In genomic region chr10:24836366-24837038, GRCm38 (mm10) we compare ENCODE assay signal across 9 mouse cellular contexts. TPM values are rescaled to one million over a fixed set of nuclear protein-coding genes. Genes with fewer than 3 reads are reported as not detected.
DNase-seq lines count a peak whose midpoint lies in the region; ATAC-seq and TF ChIP-seq lines count a peak whose summit lies in the region.
"Had no signal": no experiment of that assay in that cellular context is flagged by ENCODE, and none has a peak within 500 bp of the region (broad histone marks: within the 10 kb centered on the region; RNA-seq: fewer than 3 reads in every experiment).

No protein-coding gene starts in this region.

- H3K4me3 ChIP-seq in kidney, postnatal 0 days (replicated peaks; ENCODE audit: low read depth, low read length), result no peak overlapping the region
- peak overlapping the region; percentile 27 for H3K4me3 ChIP-seq in forebrain, embryonic 13.5 days
- H3K4me3 ChIP-seq in limb, embryonic 11.5 days (ENCODE audit: low read depth, low read length), result no peak overlapping the region
- no peak overlapping the region for H3K4me3 ChIP-seq in small intestine, adult 2 months (ENCODE audit: low read depth, low read length)

- no peak for TF ChIP-seq CTCF in kidney, postnatal 0 days (IDR thresholded peaks at IDR 0.05; ENCODE audit: low read depth)
- no peak for TF ChIP-seq CTCF in small intestine, adult 2 months (IDR thresholded peaks at IDR 0.05; ENCODE audit: extremely low read depth, insufficient read length, insufficient replicate concordance, low read depth, low read length)

- WGBS in kidney, postnatal 0 days, result 56% methylated on average over 4 of the region's 4 CpGs
- 39% methylated on average over 4 of the region's 4 CpGs for WGBS in forebrain, embryonic 13.5 days
- WGBS in limb, embryonic 11.5 days, result 74% methylated on average over 4 of the region's 4 CpGs
- 51% methylated on average over 4 of the region's 4 CpGs for WGBS in small intestine, adult 2 months

- H3K36me3 ChIP-seq in kidney, postnatal 0 days (ENCODE audit: insufficient read depth, low read length), result no peaks in the 10 kb centered on the region
- H3K36me3 ChIP-seq in forebrain, embryonic 13.5 days (ENCODE audit: poor library complexity, severe bottlenecking), result no peaks in the 10 kb centered on the region
- no peaks in the 10 kb centered on the region for H3K36me3 ChIP-seq in limb, embryonic 11.5 days (ENCODE audit: control insufficient read depth, insufficient read depth, low read length)
- H3K36me3 ChIP-seq in small intestine, adult 2 months (ENCODE audit: control insufficient read depth, insufficient read depth, low read length), result peaks cover 2% of the 10 kb centered on the region; the same call in 1 of the 2 replicates

- peak overlapping the region; percentile 51 for H3K4me2 ChIP-seq in kidney, postnatal 0 days (ENCODE audit: low read length)
- H3K4me2 ChIP-seq in forebrain, embryonic 13.5 days, result peak overlapping the region; percentile 57
- peak overlapping the region; percentile 34; the same call in 1 of the 2 replicates for H3K4me2 ChIP-seq in limb, embryonic 11.5 days (ENCODE audit: low read depth, severe bottlenecking)

- no peak overlapping the region for H3K9ac ChIP-seq in kidney, postnatal 0 days (ENCODE audit: low read depth, low read length)
- H3K9ac ChIP-seq in forebrain, embryonic 13.5 days, result 0 out of 2 replicates have a peak overlapping the region, but pooled peaks have one; percentile 50
- no peak overlapping the region for H3K9ac ChIP-seq in limb, embryonic 11.5 days (ENCODE audit: low read length)

- ATAC-seq in kidney, postnatal 0 days (replicated peaks; ENCODE audit: low FRiP score, low read depth), result no peak
- ATAC-seq in forebrain, embryonic 13.5 days, result peak; percentile 60; the same call in 1 of the 2 replicates
- no peak for ATAC-seq in limb, embryonic 11.5 days (ENCODE audit: insufficient number of reproducible peaks, low FRiP score, low TSS enrichment, low read depth)

- no peaks in the 10 kb centered on the region for H3K9me3 ChIP-seq in kidney, postnatal 0 days (replicated peaks; ENCODE audit: low read length)
- no peaks in the 10 kb centered on the region for H3K9me3 ChIP-seq in forebrain, embryonic 13.5 days (replicated peaks)
- H3K9me3 ChIP-seq in limb, embryonic 11.5 days (ENCODE audit: control insufficient read depth, low read length), result no peaks in the 10 kb centered on the region

- peaks cover 9% of the 10 kb centered on the region; the same call in 1 of the 2 replicates for H3K4me1 ChIP-seq in kidney, postnatal 0 days (replicated peaks; ENCODE audit: insufficient read depth, low read length)
- peaks cover 22% of the 10 kb centered on the region for H3K4me1 ChIP-seq in forebrain, embryonic 13.5 days
- H3K4me1 ChIP-seq in limb, embryonic 11.5 days (ENCODE audit: control insufficient read depth, insufficient read depth, low read length), result peaks cover 7% of the 10 kb centered on the region
- H3K4me1 ChIP-seq in small intestine, adult 2 months (ENCODE audit: control insufficient read depth, insufficient read depth, insufficient read length, low read length), result peaks cover 2% of the 10 kb centered on the region; the same call in 1 of the 2 replicates

- no peak for DNase-seq in kidney, postnatal 0 days (ENCODE audit: low spot score)
- DNase-seq in kidney, adult 9 months, result no peak
- no peak for DNase-seq in limb, embryonic 11.5 days (ENCODE audit: low spot score)
- DNase-seq in layer of hippocampus, adult 11-12 months (ENCODE audit: low spot score), result no peak
- DNase-seq in yolk sac, embryonic 10.5 days (ENCODE audit: low spot score), result no peak
- DNase-seq in spleen, postnatal 4 days (ENCODE audit: low spot score in 2 of 2), result no peak
- DNase-seq: gastrocnemius, postnatal 10 days had no signal

- TF ChIP-seq POLR2A in small intestine, adult 2 months (IDR thresholded peaks at IDR 0.05; ENCODE audit: low read depth, low read length), result no peak

- no peak overlapping the region for H3K27ac ChIP-seq in kidney, postnatal 0 days
- H3K27ac ChIP-seq in forebrain, embryonic 13.5 days, result no peak overlapping the region; the same call in 1 of the 2 replicates
- peak overlapping the region; percentile 43; the same call in 1 of the 2 replicates for H3K27ac ChIP-seq in limb, embryonic 11.5 days (replicated peaks; ENCODE audit: low read depth, low read length)
- H3K27ac ChIP-seq in small intestine, adult 2 months (ENCODE audit: insufficient read depth, low read depth, low read length), result peak overlapping the region; percentile 37

- no peaks in the 10 kb centered on the region for H3K27me3 ChIP-seq in kidney, postnatal 0 days (ENCODE audit: insufficient read depth, low read length)
- no peaks in the 10 kb centered on the region; the same call in 1 of the 2 replicates for H3K27me3 ChIP-seq in forebrain, embryonic 13.5 days
- no peaks in the 10 kb centered on the region for H3K27me3 ChIP-seq in limb, embryonic 11.5 days (ENCODE audit: control insufficient read depth, insufficient read depth, low read length)
- H3K27me3 ChIP-seq in small intestine, adult 2 months (ENCODE audit: control insufficient read depth, insufficient read depth, low read length), result no peaks in the 10 kb centered on the region

RNA-seq across cellular contexts. Expression of gene Enpp3, which starts 6.1 kb away (rescaled TPM):
- polyA plus RNA-seq in kidney, postnatal 0 days (2015; fragmentation: Nextera tagmentation; extraction: Ambion mirVana), result 4.0 and 4.8 TPM in 2 replicates
- polyA plus RNA-seq in forebrain, embryonic 13.5 days (2015; fragmentation: Nextera tagmentation; extraction: Ambion mirVana), result 2.8 TPM in 2 replicates
- polyA plus RNA-seq in limb, embryonic 11.5 days (2014; fragmentation: Nextera tagmentation; extraction: Ambion mirVana), result 9.5 and 10.1 TPM in 2 replicates
- polyA plus RNA-seq in small intestine, adult 2 months (2012; rRNA removed), result 33.9 and 64.3 TPM in 2 replicates

RNA-seq across cellular contexts. Expression of gene Med23, which starts 33.3 kb away (rescaled TPM):
- 12.1 and 13.3 TPM in 2 replicates for polyA plus RNA-seq in kidney, postnatal 0 days (2015; fragmentation: Nextera tagmentation; extraction: Ambion mirVana)
- 27.9 and 28.8 TPM in 2 replicates for polyA plus RNA-seq in forebrain, embryonic 13.5 days (2015; fragmentation: Nextera tagmentation; extraction: Ambion mirVana)
- polyA plus RNA-seq in limb, embryonic 11.5 days (2014; fragmentation: Nextera tagmentation; extraction: Ambion mirVana), result 34.4 and 37.9 TPM in 2 replicates
- polyA plus RNA-seq in small intestine, adult 2 months (2012; rRNA removed), result 5.9 and 14.6 TPM in 2 replicates

Comparison
In these comparisons a context has a peak if more than half of its experiments do, and no peak if none do; other contexts are left out.
1. H3K27ac ChIP-seq: peak in limb, embryonic 11.5 days (single experiment) and small intestine, adult 2 months (single experiment); none in kidney, postnatal 0 days (single experiment) and forebrain, embryonic 13.5 days (single experiment).
2. Peak in every context shown above with its lines, with median percentiles within 50 percentile points of each other: H3K4me2 ChIP-seq.